Mouse (Mus musculus) left cerebral cortex, adult 2 months (tissue): ENCODE data around the gene Grid1. TPM values are rescaled to one million over a fixed set of nuclear protein-coding genes. Genes with fewer than 3 reads are reported as not detected.

Experiments used
- DNase-seq, 2 experiments: peaks; one replicate each; pipeline ENCODE4 v3.0.0; 2021 to 2022; ENCODE audit warnings: low spot score in 2 of 2, mixed read lengths in 1 of 2; ENCODE audit errors: extremely low spot score in 1 of 2
- H3K27ac ChIP-seq: fragments of 200-600 bp; 2 replicates; pipeline ENCODE4 v1.8.1; 2022
- H3K4me3 ChIP-seq: fragments of 200-600 bp; 2 replicates; pipeline ENCODE4 v1.8.1; 2022
- CTCF ChIP-seq: fragments of 200-600 bp; IDR thresholded peaks from 2 replicates; pipeline ENCODE4 v1.8.1; 2022; ENCODE audit warnings: antibody characterized with exemption, mild to moderate bottlenecking, moderate library complexity
- intact Hi-C: fragments of 180-260 bp; cut with DNase I; formaldehyde crosslinking; loops from one replicate; pipeline ENCODE4 v1.15.1; 2025
- total RNA-seq, 2 experiments: library from RNA; stranded (reverse); gene quantifications; 2 replicates each; pipeline ENCODE4 v1.2.3; 2021

The Grid1 gene
- total RNA-seq, 2 experiments from 2014 or later = 47.7 to 48.6 TPM

DNA sequence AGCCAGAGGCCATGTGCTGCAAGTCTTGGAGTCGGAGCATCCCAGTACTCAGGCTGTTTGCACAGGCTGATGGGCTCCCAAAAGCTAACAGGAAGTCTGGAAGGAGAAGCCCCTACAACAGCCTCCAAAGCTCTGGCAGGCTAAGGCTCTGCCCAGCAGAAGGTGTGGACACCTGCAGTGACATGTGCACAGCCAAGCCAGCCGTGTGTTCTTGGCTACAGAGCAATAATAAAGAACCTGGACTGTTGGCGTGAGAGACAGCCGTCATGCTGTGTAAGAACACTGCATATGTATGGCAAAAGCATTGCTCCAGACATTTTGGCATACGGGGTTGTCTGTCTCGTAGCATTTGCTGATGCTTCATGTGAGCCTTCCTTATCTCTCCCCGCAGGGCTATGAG lies 319.9 kb downstream of the Grid1 start:
- no peak for DNase-seq
- intact Hi-C loops = no loop called here
- no peak for TF ChIP-seq CTCF
- H3K27ac ChIP-seq = no peak overlapping the region
- H3K4me3 ChIP-seq = no peak overlapping the region

DNA sequence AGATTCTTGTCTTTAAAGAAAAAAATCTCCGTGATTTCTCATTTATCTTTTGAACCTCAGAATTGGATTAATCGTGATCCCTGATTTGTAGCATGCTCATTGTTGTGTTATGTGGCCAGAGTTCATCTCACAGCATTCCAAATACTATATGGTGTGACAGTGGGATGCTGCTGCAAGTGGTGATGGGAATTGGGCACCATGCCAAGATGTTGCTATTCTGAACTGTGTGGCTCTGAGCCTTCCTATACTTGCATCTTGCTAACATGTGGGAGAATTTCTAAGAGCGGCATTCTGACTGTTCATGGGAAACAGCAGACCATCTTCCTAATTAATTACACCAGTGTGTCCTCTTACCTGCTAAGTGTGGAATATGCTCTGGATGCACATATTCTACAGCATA lies 332.5 kb downstream of the Grid1 start:
- no peak for DNase-seq
- Histone ChIP-seq H3K27ac (no peak overlapping the region), H3K4me3 (no peak overlapping the region)
- no peak for TF ChIP-seq CTCF
- intact Hi-C loops = no loop called here

DNA sequence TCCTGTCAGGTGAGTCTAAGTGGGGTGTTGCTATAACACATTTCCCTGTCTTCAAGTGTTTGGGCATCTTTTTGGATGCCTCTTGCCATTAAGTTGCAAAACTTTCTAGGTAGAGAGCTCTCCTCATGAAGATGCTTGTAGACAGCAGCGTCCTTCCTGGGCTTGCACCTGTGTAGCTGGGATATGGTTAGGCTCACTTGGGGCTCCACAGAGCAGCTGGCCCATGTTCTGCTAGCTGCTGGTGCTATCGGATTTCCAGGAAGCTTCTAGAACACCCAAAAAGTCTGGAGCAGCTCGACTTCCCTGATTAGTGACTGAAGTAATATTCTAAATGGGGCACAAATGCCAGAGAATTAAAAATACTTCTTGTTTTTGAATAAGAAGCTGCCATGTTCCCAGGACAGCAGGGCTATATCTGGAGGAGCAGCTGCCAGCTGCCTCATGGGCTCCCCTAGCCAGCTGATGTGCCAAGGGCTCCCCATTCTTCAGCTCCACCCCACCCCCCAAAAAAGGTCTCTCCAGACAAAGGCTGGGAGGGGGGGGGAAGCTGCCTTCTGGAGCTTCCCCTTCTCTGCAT lies 333.9 kb downstream of the Grid1 start:
- intact Hi-C loops = loop anchor here (1.0 kb wide), 1 partner anchor 332 kb away; no protein-coding TSS in a partner anchor
- DNase-seq = no peak
- Histone ChIP-seq H3K4me3 (no peak overlapping the region), H3K27ac (no peak overlapping the region)
- no peak for TF ChIP-seq CTCF

DNA sequence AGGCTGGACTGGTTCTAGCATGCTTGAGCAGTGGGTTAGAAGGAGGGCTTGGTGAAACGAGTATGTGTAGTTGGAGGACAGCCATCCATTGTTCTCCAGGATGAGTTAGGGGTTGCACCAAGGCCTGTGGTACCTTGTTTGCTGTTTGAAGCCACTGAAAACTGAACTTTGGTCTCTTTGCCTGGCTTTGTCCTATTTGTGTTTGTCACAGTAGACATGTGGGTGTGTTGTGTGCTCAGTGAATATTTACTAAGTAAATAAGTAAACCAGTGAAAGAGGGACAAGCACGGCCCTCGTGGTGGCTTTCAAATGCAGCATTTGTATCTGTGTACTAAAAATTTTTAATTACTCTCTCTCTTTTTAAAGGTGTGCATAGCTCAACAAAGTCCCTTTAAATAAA lies 334.5 kb downstream of the Grid1 start:
- TF ChIP-seq CTCF = no peak
- intact Hi-C loops = no loop called here
- Histone ChIP-seq H3K4me3 (no peak overlapping the region), H3K27ac (no peak overlapping the region)
- no peak for DNase-seq

DNA sequence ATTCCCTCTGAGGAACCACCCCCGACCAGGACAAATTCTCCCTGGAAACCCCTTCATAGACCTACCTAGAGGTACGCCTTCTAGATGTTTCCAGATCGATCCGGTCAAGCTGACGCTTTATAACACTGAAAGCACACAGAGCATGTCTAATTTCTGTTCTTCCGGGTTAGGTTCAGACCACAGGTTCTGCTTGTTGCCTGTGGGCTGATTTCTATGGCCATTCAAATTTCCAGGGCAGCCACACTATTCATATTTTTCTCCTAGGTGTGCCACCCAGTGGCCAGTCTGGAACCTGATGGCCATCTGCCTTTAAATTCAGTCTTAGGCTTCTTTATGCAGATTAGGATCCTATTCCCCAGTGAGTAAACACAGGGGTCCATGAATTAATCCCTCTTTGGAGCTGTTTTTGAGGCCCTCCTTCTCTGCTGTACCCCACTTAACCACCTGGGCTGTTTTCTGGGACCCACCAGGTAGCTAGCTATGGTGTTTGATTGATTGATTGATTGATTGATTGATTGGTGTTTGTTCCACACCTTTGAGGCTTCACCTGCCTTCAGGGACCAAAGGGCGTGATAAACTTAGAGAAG lies 337.3 kb downstream of the Grid1 start:
- Histone ChIP-seq H3K27ac (no peak overlapping the region), H3K4me3 (no peak overlapping the region)
- TF ChIP-seq CTCF = peak; percentile 56
- intact Hi-C loops = no loop called here
- DNase-seq = no peak

DNA sequence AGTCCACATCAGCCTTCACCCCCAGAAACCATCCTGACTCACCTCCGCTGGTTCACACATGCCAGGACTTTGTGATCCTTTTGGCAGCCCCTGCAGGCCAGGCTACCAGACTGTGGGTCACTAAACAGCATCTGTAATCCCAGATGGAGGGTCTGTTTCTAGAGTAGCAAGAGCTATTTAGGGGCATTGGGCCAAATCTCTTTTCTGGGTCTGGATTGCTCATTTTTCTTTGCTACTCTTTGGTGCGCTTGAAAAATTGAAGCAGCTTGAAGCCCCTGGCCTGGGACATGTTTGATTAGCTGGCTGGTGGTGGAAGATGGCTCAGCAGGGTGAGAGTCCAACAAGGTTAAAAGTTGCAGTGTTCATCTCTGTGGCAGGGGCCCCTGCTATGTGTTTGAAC lies 339.4 kb downstream of the Grid1 start:
- DNase-seq = no peak
- Histone ChIP-seq H3K4me3 (no peak overlapping the region), H3K27ac (no peak overlapping the region)
- TF ChIP-seq CTCF = no peak
- intact Hi-C loops = no loop called here

DNA sequence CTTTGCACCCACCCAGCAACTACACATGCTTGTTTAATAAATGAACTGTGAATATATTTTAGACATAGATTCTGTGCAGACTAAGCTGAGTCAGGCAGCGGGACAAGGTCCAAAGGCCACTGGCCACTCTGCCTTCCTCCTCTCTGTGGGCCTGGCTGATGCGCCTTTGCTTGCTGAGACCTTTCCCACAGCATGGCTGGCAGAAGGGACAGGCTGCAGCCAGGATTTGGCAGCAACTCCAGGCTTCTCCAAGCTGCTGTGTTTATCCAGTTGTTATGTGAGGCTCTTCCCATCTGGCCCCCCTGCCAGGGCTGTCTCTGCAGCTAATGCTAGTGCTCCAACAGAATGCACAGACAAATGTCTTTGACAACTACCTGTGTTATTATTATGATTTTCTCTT lies 347.5 kb downstream of the Grid1 start:
- Histone ChIP-seq H3K4me3 (no peak overlapping the region), H3K27ac (no peak overlapping the region)
- intact Hi-C loops = no loop called here
- TF ChIP-seq CTCF = no peak
- no peak for DNase-seq

DNA sequence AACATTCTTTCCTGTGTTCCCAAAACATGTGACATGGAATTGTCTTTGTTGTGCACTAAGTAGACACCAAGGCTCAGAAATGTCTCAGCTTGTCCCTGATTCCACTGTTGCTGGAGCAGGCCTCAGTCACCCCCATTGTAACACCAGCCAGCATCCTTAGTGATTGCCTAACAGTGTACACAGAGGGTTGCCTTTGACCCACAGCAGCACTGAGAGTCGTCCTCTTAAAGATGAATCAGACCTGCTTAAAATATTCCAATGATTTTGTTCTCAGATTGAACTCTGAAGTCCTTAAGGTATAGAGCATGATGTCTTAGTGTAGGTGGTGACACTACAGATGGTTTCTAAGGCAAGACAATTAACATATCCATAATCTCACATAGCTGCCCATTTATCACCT lies 354.0 kb downstream of the Grid1 start:
- Histone ChIP-seq H3K4me3 (no peak overlapping the region), H3K27ac (no peak overlapping the region)
- TF ChIP-seq CTCF = no peak
- intact Hi-C loops = no loop called here
- DNase-seq = no peak

DNA sequence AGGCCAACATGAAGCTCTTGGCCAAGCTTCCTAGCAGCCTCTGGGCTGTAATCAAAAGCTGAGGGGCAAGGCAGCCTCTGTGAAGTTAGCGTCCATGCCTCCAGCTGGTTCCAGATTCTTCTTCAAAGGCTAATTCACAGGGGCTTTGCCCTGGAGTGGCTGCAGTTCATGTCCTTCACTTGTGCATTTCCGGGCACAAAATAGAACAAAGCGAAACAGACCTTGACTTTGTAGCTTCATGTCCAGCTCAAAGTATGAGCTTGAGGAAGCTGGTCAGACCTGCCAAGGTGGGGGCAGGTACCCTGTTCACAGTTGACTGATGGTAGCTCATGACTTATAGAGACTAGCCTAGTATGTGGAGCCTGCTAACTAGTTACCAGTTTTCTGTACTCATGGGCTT lies 356.1 kb downstream of the Grid1 start:
- intact Hi-C loops = no loop called here
- no peak for DNase-seq
- no peak for TF ChIP-seq CTCF
- Histone ChIP-seq H3K27ac (no peak overlapping the region), H3K4me3 (no peak overlapping the region)

DNA sequence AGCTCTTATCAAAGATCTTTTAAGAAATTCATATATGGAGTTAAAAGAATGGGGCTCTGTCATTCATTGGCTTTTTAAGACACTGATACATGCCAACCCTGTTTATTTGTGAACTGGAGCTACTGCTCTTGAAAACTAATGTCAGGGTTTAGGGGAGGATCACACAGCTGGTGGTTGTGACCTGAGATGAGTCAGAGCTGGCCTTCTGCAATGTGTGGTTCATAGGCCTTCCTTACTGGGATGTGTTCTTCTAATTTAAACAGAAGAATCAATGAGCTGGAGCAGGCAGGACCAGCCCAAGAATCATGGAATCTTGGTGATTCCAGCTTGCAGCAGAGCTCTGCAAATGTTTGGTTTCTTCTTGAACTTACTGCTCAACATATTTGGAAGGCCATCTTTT lies 359.2 kb downstream of the Grid1 start:
- TF ChIP-seq CTCF = no peak
- intact Hi-C loops = no loop called here
- no peak overlapping the region for H3K4me3 ChIP-seq
- no peak for DNase-seq
- no peak overlapping the region for H3K27ac ChIP-seq

DNA sequence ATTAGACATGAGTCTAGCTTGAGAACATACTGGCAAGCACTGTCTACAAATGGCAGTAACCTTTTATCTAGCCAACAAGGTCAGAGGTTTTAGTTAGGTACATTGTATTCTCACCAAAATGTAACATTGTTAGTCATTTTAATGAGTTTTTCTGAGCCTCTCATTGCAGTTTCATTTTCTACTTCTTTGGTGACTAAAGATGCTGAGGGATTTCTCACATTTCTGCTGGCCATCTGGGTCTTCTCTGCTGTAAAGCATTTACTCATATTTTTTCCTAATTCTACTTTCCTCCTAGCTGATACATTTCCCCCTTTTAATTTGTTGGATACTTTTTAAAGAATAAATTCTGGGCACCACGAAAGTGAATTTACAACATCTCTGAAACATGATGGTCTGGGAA lies 365.5 kb downstream of the Grid1 start:
- H3K4me3 ChIP-seq = no peak overlapping the region
- peak overlapping the region; percentile 24; the same call in 1 of the 2 replicates for H3K27ac ChIP-seq
- intact Hi-C loops = no loop called here
- no peak for DNase-seq
- TF ChIP-seq CTCF = no peak

DNA sequence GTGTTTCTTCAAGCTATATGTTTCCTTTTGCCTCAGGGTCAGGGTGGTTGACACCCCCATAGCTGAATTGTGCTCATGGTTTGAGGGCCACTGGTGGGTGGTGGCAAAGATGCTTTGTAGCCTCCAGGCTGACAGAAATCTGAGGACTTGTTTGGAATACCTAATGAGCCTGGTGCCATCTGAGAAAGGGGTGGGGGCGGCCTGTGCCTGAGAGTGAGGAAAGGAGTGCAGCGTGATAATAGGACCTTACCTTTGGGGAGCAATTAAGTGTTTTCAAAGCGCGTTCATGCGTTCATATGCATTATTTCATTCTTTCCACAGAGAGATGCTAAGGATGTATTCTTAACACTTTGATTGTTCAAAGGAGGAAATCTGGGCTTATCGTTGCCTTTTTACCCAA lies 372.3 kb downstream of the Grid1 start:
- intact Hi-C loops = no loop called here
- Histone ChIP-seq H3K27ac (no peak overlapping the region), H3K4me3 (no peak overlapping the region)
- TF ChIP-seq CTCF = no peak
- no peak for DNase-seq

DNA sequence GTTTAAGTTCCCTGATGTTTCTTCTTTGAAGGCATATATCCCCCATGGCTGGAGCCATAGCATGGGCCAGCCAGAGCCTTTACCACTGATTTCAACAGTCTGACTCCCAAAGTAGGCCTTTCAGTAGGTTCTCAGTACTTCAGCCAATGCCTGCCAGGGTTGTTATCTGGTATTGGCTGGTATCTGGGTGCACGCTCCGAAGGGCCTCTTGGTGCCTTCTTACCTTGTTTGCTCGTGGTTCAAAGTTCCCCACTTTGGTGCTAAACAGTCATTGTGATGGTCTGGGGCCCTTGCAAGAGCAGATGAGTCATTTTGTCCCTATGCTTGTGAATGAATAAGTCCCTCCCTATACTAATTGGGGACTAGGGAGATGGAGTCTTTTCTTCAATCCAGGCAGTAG lies 377.5 kb downstream of the Grid1 start:
- no peak for DNase-seq
- intact Hi-C loops = no loop called here
- no peak overlapping the region for H3K27ac ChIP-seq
- H3K4me3 ChIP-seq = no peak overlapping the region
- TF ChIP-seq CTCF = no peak
